Mouse (Mus musculus): ENCODE measurements around the gene Kcna1.

DNA sequence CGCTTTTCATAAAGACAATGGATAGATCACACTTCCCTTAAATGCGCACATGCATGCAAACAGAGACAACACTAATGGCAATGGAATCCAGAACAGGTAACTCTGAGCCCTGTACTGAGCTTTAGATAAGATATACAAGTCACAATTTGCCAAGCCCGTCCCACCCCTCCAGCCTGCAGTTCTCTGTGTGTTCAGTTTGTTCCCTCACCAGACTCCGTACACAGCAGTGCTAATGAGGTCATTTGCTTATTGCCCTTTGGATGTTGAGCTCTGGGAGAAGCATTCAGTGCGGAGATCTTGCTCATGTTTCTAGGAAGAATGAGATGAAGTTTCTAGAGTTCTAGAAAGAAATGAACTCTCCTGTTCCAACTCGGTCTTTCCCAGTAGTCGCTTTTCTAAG, 17.7 kb downstream of the Kcna1 start:
- TF ChIP-seq EP300 (IDR thresholded peaks at IDR 0.05; ENCODE audit: low read depth in 1 of 2, low read length in 2 of 2), result no peak
- TF ChIP-seq MEF2A (IDR thresholded peaks at IDR 0.05; ENCODE audit: extremely low read depth, insufficient replicate concordance, low read depth, low read length, poor library complexity, severe bottlenecking), result no peak
- no peak for TF ChIP-seq NRF1 (IDR thresholded peaks at IDR 0.05; ENCODE audit: insufficient read depth, low read depth, low read length, poor library complexity, severe bottlenecking)
- no peak for TF ChIP-seq CTCF (IDR thresholded peaks at IDR 0.05 in 2 of 3, conservative IDR thresholded peaks at IDR 0.05 in 1 of 3; ENCODE audit: control insufficient read depth in 1 of 3, insufficient read depth in 1 of 3, low read depth in 2 of 3, low read length in 3 of 3, poor library complexity in 1 of 3, severe bottlenecking in 1 of 3)
- TF ChIP-seq ZNF384 (IDR thresholded peaks at IDR 0.05; ENCODE audit: low read depth, low read length), result no peak
- no peak for TF ChIP-seq USF1 (IDR thresholded peaks at IDR 0.05; ENCODE audit: low read depth, low read length)
- no peak for TF ChIP-seq JUND (IDR thresholded peaks at IDR 0.05; ENCODE audit: low read depth, low read length)
- no peak for TF ChIP-seq SIN3A (IDR thresholded peaks at IDR 0.05; ENCODE audit: low read length)
- no peak for TF ChIP-seq HCFC1 (IDR thresholded peaks at IDR 0.05; ENCODE audit: low read depth, low read length)
- no peak for TF ChIP-seq POLR2A (IDR thresholded peaks at IDR 0.05; ENCODE audit: control insufficient read depth in 1 of 2, insufficient read depth in 1 of 2, low read depth in 1 of 2, low read length in 2 of 2, poor library complexity in 1 of 2)

Measured in MEL (cell line).